Mouse (Mus musculus): ENCODE measurements around the gene Ubqln3.

Gene Ubqln3

GRCm38 (mm10) chr7:104143179-104143578, at the start of gene Ubqln3:
TSS of gene Ubqln3 (minus strand) at chr7:104143279.
- no peak for DNase-seq

DNA sequence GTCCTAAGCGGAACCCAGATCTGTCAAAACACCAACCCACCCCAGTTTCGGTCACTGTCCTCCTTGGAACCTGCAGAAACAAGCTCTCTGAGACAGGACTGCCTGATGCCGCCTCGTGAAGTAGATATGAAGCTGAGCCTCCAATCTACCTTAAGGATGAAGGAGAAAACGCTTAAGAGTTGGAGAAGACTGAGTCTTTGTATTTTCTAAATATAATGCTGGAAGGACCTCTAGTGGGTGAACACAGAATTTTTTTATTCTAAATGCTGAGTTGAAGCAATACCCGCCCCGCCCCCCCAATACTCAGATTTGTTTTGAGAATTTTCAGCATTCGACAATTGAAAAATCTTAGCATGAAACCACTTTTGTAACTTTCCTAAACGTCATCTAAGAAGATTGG, 48.2 kb upstream of the Ubqln3 start:
- no peak for DNase-seq

GRCm38 (mm10) chr7:104183292-104183691, 40.2 kb upstream of the Ubqln3 start, which contains the start of gene Olfr648:
TSS of gene Olfr648 (minus strand) at chr7:104183392.
- DNase-seq: no peak

GRCm38 (mm10) chr7:104179074-104179473, 36.0 kb upstream of the Ubqln3 start:
- no peak for DNase-seq

GRCm38 (mm10) chr7:104178422-104179054, 35.5 kb upstream of the Ubqln3 start:
- DNase-seq: no peak

- DNase-seq: no peak
These were observed 32.0 kb upstream of the Ubqln3 start for GRCm38 (mm10) chr7:104175085-104175484.

GRCm38 (mm10) chr7:104169634-104170204, 26.6 kb upstream of the Ubqln3 start:
- no peak for DNase-seq

DNA sequence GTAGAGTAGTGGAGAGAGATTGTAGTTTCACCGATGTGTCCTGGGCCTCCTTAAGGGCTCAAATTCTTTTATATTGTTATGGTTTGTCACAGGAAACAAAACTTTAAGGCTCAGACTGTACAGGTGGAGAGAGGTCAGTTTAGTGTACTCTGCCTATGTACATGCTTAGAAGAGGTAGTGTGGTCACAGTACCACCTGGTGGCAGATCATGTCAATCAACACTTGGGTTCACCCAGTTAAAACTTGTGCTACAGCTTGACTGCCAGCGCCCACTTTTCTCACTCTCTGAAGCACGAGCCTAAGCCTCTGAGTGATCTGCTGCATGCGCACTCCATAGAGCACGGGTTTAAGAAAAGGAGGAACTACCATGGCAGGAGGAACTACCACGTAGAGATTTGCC, 24.0 kb upstream of the Ubqln3 start:
- no peak for DNase-seq

- DNase-seq: no peak
These were observed 7.4 kb upstream of the Ubqln3 start, which contains the start of gene Ubqlnl for GRCm38 (mm10) chr7:104150456-104150855. TSS of gene Ubqlnl (minus strand) at chr7:104150556.

GRCm38 (mm10) chr7:104137305-104137704, 5.8 kb downstream of the Ubqln3 start, which contains the start of gene Olfr643:
TSS of gene Olfr643 (minus strand) at chr7:104137405.
- no peak for DNase-seq

- no peak for DNase-seq
These were observed 13.4 kb downstream of the Ubqln3 start, which contains the start of gene Ubqln5 for GRCm38 (mm10) chr7:104129726-104130125. TSS of gene Ubqln5 (minus strand) at chr7:104129826.

GRCm38 (mm10) chr7:104104757-104104972, 38.4 kb downstream of the Ubqln3 start, which contains the start of gene Olfr646:
TSS of gene Olfr646 (plus strand) at chr7:104104873.
- DNase-seq: no peak

DNA sequence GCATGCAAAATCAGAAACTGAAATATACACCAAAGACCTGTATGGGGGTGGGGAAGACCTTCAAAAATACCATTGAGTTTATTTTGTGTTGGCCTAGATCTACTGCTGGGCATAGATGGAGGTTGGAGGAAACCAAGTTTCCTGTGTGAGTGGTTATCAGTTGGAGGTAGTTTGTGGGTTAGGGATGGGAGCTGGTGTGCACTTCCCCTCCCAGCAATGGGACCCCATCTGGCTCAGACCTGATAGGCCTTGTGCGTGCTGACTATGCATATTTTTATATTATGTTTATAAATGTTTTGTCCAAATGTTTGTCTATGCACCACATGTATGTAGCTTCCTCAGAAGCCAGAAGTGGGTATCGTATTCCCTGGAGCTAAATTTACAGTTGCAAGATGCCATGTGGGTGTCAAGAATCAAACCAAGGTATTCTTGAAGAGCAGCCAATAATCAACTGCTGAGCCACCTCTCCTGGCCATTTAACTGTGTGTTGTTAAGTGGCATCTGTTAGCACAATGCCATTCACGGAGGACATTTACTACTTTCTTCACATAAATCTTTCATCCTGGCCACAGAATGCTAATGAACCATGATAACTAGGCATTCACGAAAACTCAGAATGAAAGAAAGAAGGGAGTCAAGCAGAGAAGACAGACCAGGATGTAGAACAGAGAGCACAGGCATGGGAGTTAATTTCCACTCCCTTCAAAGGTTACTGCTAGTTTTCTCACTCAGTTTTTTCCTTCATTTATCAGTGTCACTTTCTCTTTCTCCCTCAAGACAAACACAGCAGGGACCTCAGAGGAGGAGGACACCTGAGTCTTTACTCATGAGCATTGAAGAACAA, 38.9 kb downstream of the Ubqln3 start:
- no peak for DNase-seq
